Mouse (Mus musculus): ENCODE data around the gene Rai14. TPM values are rescaled to one million over a fixed set of nuclear protein-coding genes. Genes with fewer than 3 reads are reported as not detected.

Rai14 gene
- polyA plus RNA-seq, 2 experiments: 2.9 to 3.7 TPM

DNA sequence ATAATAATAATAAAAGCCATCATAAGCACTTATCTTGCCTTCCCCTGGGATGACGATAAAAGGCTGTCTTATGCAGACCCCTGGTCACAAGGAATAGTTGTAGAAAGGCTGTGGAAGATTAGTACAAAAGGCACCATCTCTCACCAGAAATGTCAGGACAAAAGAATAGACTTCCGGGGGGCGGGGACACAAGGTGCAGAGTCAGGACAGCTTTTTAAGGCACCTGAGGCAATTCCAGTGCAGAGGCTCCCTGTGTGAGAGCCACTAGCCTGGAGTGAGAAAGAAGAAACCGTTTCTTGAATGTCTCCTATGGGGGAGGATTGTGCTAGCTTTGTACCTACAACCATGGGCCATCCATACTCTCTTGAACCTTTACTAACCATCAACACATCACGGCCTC is 82.9 kb downstream of the Rai14 start:
- no peaks in the 10 kb centered on the region for H3K27me3 ChIP-seq (ENCODE audit: control insufficient read depth, insufficient read depth, low read length)
- no peak overlapping the region for H3K4me2 ChIP-seq (ENCODE audit: low read depth)
- H3K27ac ChIP-seq: no peak overlapping the region
- H3K36me3 ChIP-seq (replicated peaks; ENCODE audit: control insufficient read depth, insufficient read depth, low read depth): no peaks in the 10 kb centered on the region
- H3K9ac ChIP-seq (replicated peaks): no peak overlapping the region
- DNase-seq (ENCODE audit: low read depth in 3 of 3, low spot score in 3 of 3) (no peak), ATAC-seq (ENCODE audit: insufficient read depth) (no peak)
- H3K9me3 ChIP-seq (ENCODE audit: control insufficient read depth, low read length): no peaks in the 10 kb centered on the region
- H3K4me3 ChIP-seq (ENCODE audit: insufficient read depth in 1 of 2, low read depth in 2 of 2, low read length in 2 of 2): no peak overlapping the region
- WGBS (ENCODE audit: insufficient replicate concordance): 70% methylated on average over 5 of the region's 5 CpGs
- no peak for TF ChIP-seq EP300 (IDR thresholded peaks at IDR 0.05; ENCODE audit: low read depth)
- TF ChIP-seq CTCF (IDR thresholded peaks at IDR 0.05; ENCODE audit: low read depth): no peak
- peaks cover 0 to 4% of the 10 kb centered on the region in 2 experiments; a peak in 3 of 4 replicates for H3K4me1 ChIP-seq (replicated peaks; ENCODE audit: control insufficient read depth in 2 of 2, insufficient read depth in 2 of 2, low read length in 1 of 2)

- 73% methylated on average over 6 of the region's 6 CpGs for WGBS (ENCODE audit: insufficient replicate concordance)
- Histone ChIP-seq H3K36me3 (replicated peaks; ENCODE audit: control insufficient read depth, insufficient read depth, low read depth) (no peaks in the 10 kb centered on the region), H3K9me3 (ENCODE audit: control insufficient read depth, low read length) (no peaks in the 10 kb centered on the region), H3K4me2 (ENCODE audit: low read depth) (no peak overlapping the region), H3K4me3 (ENCODE audit: insufficient read depth in 1 of 2, low read depth in 2 of 2, low read length in 2 of 2) (no peak overlapping the region), H3K4me1 (replicated peaks; ENCODE audit: control insufficient read depth in 2 of 2, insufficient read depth in 2 of 2, low read length in 1 of 2) (peaks cover 0 to 9% of the 10 kb centered on the region in 2 experiments; a peak in 3 of 4 replicates), H3K27me3 (ENCODE audit: control insufficient read depth, insufficient read depth, low read length) (no peaks in the 10 kb centered on the region), H3K27ac (no peak overlapping the region), H3K9ac (replicated peaks) (no peak overlapping the region)
- DNase-seq (ENCODE audit: low read depth in 3 of 3, low spot score in 3 of 3) (no peak), ATAC-seq (ENCODE audit: insufficient read depth) (no peak)
- TF ChIP-seq CTCF (IDR thresholded peaks at IDR 0.05; ENCODE audit: low read depth) (no peak), EP300 (IDR thresholded peaks at IDR 0.05; ENCODE audit: low read depth) (no peak)
These were observed 85.5 kb downstream of the Rai14 start for GRCm38 (mm10) chr15:10628980-10629346.

DNA sequence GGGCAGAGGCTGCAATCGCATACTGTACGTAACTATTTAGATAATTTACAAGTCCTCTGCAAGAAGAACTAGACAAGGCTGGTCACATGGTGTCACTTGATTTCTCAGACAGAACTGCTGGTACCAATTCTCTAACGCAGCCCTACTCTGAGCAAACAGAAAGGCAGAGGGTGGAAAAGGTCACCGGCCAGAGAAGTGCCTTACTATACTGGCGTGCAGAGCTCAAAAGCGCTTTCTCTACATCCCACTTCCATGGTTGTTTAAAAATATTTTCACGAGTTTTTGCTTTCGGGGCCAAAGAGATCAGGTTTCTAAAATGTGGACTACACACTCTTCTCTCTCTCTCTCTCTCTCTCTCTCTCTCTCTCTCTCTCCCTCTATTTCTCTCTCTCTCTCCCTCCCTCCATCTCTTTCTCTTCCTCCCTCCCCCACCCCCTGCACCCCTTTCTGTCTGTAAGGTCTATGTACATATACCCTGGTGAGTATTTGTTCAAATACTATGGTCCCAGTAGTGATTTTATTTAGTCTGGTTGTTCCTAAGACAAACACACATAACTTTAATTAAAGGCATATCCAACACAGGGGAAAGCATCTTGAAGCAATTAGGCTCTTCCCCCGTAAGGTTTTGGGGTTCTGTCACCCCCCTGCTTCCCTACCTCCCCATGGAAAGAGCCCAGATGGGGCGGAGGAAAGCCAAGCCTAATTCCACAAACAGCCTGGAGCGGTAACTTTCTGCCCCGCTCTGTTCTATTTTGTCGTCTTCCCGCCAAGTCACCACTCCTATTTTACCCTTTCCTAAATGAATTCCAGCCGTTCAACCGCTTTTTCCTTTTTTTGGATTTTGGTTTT is 86.1 kb downstream of the Rai14 start:
- no peak for DNase-seq (ENCODE audit: low read depth in 3 of 3, low spot score in 3 of 3)
- Histone ChIP-seq H3K27ac (no peak overlapping the region), H3K9me3 (ENCODE audit: control insufficient read depth, low read length) (no peaks in the 10 kb centered on the region), H3K4me2 (ENCODE audit: low read depth) (no peak overlapping the region), H3K4me3 (ENCODE audit: insufficient read depth in 1 of 2, low read depth in 2 of 2, low read length in 2 of 2) (no peak overlapping the region), H3K4me1 (replicated peaks; ENCODE audit: control insufficient read depth in 2 of 2, insufficient read depth in 2 of 2, low read length in 1 of 2) (peaks cover 0 to 12% of the 10 kb centered on the region in 2 experiments; a peak in 3 of 4 replicates), H3K36me3 (replicated peaks; ENCODE audit: control insufficient read depth, insufficient read depth, low read depth) (no peaks in the 10 kb centered on the region), H3K9ac (replicated peaks) (no peak overlapping the region), H3K27me3 (ENCODE audit: control insufficient read depth, insufficient read depth, low read length) (no peaks in the 10 kb centered on the region)
- no peak for ATAC-seq (ENCODE audit: insufficient read depth)
- TF ChIP-seq CTCF (IDR thresholded peaks at IDR 0.05; ENCODE audit: low read depth) (no peak), EP300 (IDR thresholded peaks at IDR 0.05; ENCODE audit: low read depth) (no peak)
- WGBS (ENCODE audit: insufficient replicate concordance): 75% methylated on average over 16 of the region's 16 CpGs

- ATAC-seq (ENCODE audit: insufficient read depth): peak; percentile 77
- no peak for DNase-seq (ENCODE audit: low read depth in 3 of 3, low spot score in 3 of 3)
- Histone ChIP-seq H3K36me3 (replicated peaks; ENCODE audit: control insufficient read depth, insufficient read depth, low read depth) (no peaks in the 10 kb centered on the region), H3K4me1 (replicated peaks; ENCODE audit: control insufficient read depth in 2 of 2, insufficient read depth in 2 of 2, low read length in 1 of 2) (peaks cover 0 to 10% of the 10 kb centered on the region in 2 experiments; a peak in 1 of 4 replicates), H3K4me2 (ENCODE audit: low read depth) (no peak overlapping the region), H3K9me3 (ENCODE audit: control insufficient read depth, low read length) (no peaks in the 10 kb centered on the region), H3K9ac (replicated peaks) (no peak overlapping the region), H3K27ac (no peak overlapping the region), H3K27me3 (ENCODE audit: control insufficient read depth, insufficient read depth, low read length) (no peaks in the 10 kb centered on the region), H3K4me3 (ENCODE audit: insufficient read depth in 1 of 2, low read depth in 2 of 2, low read length in 2 of 2) (no peak overlapping the region)
- no peak for TF ChIP-seq CTCF (IDR thresholded peaks at IDR 0.05; ENCODE audit: low read depth)
- no peak for TF ChIP-seq EP300 (IDR thresholded peaks at IDR 0.05; ENCODE audit: low read depth)
- 59% methylated on average over 10 of the region's 10 CpGs for WGBS (ENCODE audit: insufficient replicate concordance)
These were observed 90.7 kb downstream of the Rai14 start for GRCm38 (mm10) chr15:10623571-10624227.

DNA sequence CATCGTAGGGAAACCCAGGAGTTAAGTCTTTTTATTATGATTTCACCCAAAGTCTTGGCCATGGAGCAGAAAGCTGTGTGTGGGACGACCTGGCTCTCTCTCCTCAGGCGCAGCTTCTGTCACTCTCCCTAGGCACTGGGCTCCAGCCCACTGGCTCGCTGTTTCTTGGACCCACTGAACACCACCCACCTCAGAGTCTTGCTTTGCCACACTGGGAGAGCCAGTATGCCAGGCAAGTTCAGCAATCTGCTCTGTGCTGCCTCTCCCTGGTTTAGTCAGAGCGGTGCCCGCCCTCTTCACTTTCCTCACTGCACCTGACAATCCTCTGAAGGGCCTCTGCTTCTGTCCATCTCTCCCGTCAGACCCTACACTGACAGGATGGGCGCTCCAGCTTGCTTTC is 93.2 kb downstream of the Rai14 start:
- no peak for ATAC-seq (ENCODE audit: insufficient read depth)
- Histone ChIP-seq H3K9me3 (ENCODE audit: control insufficient read depth, low read length) (no peaks in the 10 kb centered on the region), H3K4me2 (ENCODE audit: low read depth) (no peak overlapping the region), H3K36me3 (replicated peaks; ENCODE audit: control insufficient read depth, insufficient read depth, low read depth) (no peaks in the 10 kb centered on the region), H3K27me3 (ENCODE audit: control insufficient read depth, insufficient read depth, low read length) (no peaks in the 10 kb centered on the region), H3K4me1 (replicated peaks; ENCODE audit: control insufficient read depth in 2 of 2, insufficient read depth in 2 of 2, low read length in 1 of 2) (peaks cover 0 to 10% of the 10 kb centered on the region in 2 experiments; a peak in 1 of 4 replicates), H3K4me3 (ENCODE audit: insufficient read depth in 1 of 2, low read depth in 2 of 2, low read length in 2 of 2) (no peak overlapping the region), H3K27ac (no peak overlapping the region), H3K9ac (replicated peaks) (no peak overlapping the region)
- TF ChIP-seq EP300 (IDR thresholded peaks at IDR 0.05; ENCODE audit: low read depth) (no peak), CTCF (IDR thresholded peaks at IDR 0.05; ENCODE audit: low read depth) (no peak)
- 72% methylated on average over 8 of the region's 8 CpGs for WGBS (ENCODE audit: insufficient replicate concordance)
- no peak for DNase-seq (ENCODE audit: low read depth in 3 of 3, low spot score in 3 of 3)
